Mouse (Mus musculus): ENCODE data around the gene Rap1b. TPM values are rescaled to one million over a fixed set of nuclear protein-coding genes. Genes with fewer than 3 reads are reported as not detected.
"Not testable (repeated sequence)": the region's sequence is repeated elsewhere in the genome, so short reads cannot be mapped to it uniquely, and the experiment has no call there.

The Rap1b gene
- 170 and 174 TPM in 2 replicates for polyA plus RNA-seq (2015; fragmentation: Nextera tagmentation; extraction: Ambion mirVana)

DNA sequence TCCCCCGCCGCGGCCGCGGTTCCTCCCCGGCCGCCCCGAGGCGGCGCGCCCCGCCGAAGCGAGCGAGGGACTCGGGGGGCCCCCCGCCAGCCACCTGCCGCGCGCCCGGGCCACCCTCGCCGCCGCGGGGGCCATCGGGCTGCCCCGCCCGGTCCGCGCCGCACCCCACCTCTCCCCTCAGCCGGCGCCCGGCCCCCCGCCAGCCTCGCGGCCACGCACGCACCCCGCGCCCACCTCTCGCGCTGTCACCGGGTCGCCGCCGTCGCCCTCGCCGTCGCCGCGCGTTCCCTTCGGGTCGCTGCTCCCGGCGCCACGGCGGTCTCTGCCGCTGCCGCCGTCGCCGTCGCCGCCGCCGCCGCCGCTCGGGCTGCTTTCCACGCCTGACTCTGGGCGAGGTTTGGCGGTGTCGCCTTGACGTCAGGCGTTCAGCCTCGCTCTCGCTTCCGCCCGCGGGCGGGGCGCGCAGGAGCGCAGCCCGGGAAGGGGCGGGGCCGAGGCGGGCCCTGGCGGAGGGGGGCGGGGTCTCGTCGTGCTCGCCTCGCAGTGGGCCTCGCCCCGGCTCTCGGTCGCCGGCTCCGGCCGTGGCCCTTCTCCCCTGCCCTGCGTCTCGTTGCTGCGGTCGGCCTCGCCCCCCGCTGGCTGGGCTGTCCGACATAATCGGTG lies at the start of gene Rap1b:
TSS of gene Rap1b (minus strand) at position 439 of the 663 bp plus-strand sequence.
- Histone ChIP-seq H3K36me3 (no peaks in the 10 kb centered on the region), H3K9me3 (replicated peaks) (no peaks in the 10 kb centered on the region), H3K4me3 (replicated peaks) (peak within 1 kb of the TSS; percentile 90), H3K4me2 (replicated peaks) (peak within 1 kb of the TSS; percentile 66), H3K27ac (replicated peaks) (peak within 1 kb of the TSS; percentile 99), H3K4me1 (peaks cover 14% of the 10 kb centered on the region), H3K27me3 (no peaks in the 10 kb centered on the region), H3K9ac (peak within 1 kb of the TSS; percentile 91)
- ATAC-seq (ENCODE audit: insufficient number of reproducible peaks, low FRiP score, low TSS enrichment, low read depth), result peak; percentile 94
- under 1% methylated on average over 85 of the region's 112 CpGs for WGBS

DNA sequence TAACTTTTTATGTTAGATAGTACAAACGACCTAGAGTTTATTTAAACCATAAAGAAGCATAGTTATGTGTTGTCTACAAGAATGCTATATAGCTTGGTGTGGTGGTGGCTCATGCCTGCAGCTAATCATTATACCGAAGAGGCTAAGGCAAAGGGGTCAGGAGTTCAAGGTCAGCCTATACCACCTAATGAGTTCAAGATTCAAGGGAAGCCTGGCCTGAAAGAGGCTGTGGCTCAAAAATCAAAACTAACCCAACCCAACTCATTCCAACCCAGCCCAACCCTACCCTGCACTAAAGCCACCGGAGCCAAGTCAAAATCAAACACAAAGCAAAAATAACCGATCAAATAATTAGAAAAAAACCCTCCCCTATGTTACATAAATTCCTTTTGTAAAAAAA lies 49.4 kb upstream of the Rap1b start:
- no peaks in the 10 kb centered on the region for H3K36me3 ChIP-seq
- WGBS, result 54% methylated on average over 4 of the region's 4 CpGs
- no peak overlapping the region for H3K9ac ChIP-seq
- no peaks in the 10 kb centered on the region for H3K27me3 ChIP-seq
- no peak overlapping the region for H3K27ac ChIP-seq (replicated peaks)
- H3K9me3 ChIP-seq (replicated peaks), result no peaks in the 10 kb centered on the region
- H3K4me2 ChIP-seq (replicated peaks), result no peak overlapping the region
- no peak for ATAC-seq (ENCODE audit: insufficient number of reproducible peaks, low FRiP score, low TSS enrichment, low read depth)
- 0 out of 2 replicates have a peak, but pooled peaks cover 6% of the 10 kb centered on the region for H3K4me1 ChIP-seq
- no peak overlapping the region for H3K4me3 ChIP-seq (replicated peaks)

- no peak overlapping the region for H3K9ac ChIP-seq
- 88% methylated on average over 17 of the region's 17 CpGs for whole genome bisulfite sequencing
- H3K4me1 ChIP-seq, result 0 out of 2 replicates have a peak, but pooled peaks cover 6% of the 10 kb centered on the region
- H3K4me3 ChIP-seq (replicated peaks), result no peak overlapping the region
- ATAC-seq (ENCODE audit: insufficient number of reproducible peaks, low FRiP score, low TSS enrichment, low read depth), result no peak
- no peaks in the 10 kb centered on the region for H3K36me3 ChIP-seq
- H3K4me2 ChIP-seq (replicated peaks), result no peak overlapping the region
- no peaks in the 10 kb centered on the region for H3K9me3 ChIP-seq (replicated peaks)
- no peaks in the 10 kb centered on the region for H3K27me3 ChIP-seq
- no peak overlapping the region for H3K27ac ChIP-seq (replicated peaks)
Measured at GRCm38 (mm10) chr10:117894114-117895035, 48.5 kb upstream of the Rap1b start.

DNA sequence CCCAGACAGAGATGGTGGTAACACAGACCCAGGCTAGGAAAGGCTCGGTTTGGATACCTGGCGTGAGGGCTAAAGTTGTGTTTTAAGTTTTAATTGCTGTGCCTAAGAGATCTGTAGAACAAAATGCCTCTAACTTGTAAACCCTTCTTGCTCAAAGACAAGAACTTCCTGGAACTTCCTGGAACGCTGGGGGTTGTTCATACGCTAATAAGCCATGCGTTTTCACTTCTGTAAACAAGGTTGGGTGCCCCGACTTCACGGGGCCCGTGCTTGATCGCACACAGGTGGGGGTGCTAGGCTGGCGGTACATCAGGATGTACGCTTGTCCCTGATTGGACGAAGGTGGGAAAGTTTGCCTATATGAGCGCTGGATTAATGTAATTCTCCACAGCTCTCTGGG lies 47.3 kb upstream of the Rap1b start:
- 48% methylated on average over 13 of the region's 13 CpGs for WGBS
- not testable (repeated sequence) for H3K4me1 ChIP-seq; H3K27ac ChIP-seq (replicated peaks); H3K27me3 ChIP-seq; H3K4me3 ChIP-seq (replicated peaks); H3K36me3 ChIP-seq; H3K9me3 ChIP-seq (replicated peaks); ATAC-seq (ENCODE audit: insufficient number of reproducible peaks, low FRiP score, low TSS enrichment, low read depth); H3K4me2 ChIP-seq (replicated peaks); H3K9ac ChIP-seq

- H3K4me2 ChIP-seq (replicated peaks), result no peak overlapping the region
- H3K9me3 ChIP-seq (replicated peaks), result no peaks in the 10 kb centered on the region
- H3K9ac ChIP-seq, result no peak overlapping the region
- H3K4me1 ChIP-seq, result 0 out of 2 replicates have a peak, but pooled peaks cover 2% of the 10 kb centered on the region
- ATAC-seq (ENCODE audit: insufficient number of reproducible peaks, low FRiP score, low TSS enrichment, low read depth), result no peak
- H3K36me3 ChIP-seq, result no peaks in the 10 kb centered on the region
- H3K27me3 ChIP-seq, result no peaks in the 10 kb centered on the region
- H3K4me3 ChIP-seq (replicated peaks), result no peak overlapping the region
- WGBS, result 78% methylated on average over 10 of the region's 10 CpGs
- no peak overlapping the region for H3K27ac ChIP-seq (replicated peaks)
Measured at GRCm38 (mm10) chr10:117891327-117891726, 45.5 kb upstream of the Rap1b start.

GRCm38 (mm10) chr10:117888822-117889221 lies 43.0 kb upstream of the Rap1b start:
- Histone ChIP-seq H3K4me2 (replicated peaks) (no peak overlapping the region), H3K9ac (no peak overlapping the region), H3K9me3 (replicated peaks) (no peaks in the 10 kb centered on the region), H3K36me3 (no peaks in the 10 kb centered on the region), H3K27ac (replicated peaks) (no peak overlapping the region), H3K27me3 (no peaks in the 10 kb centered on the region), H3K4me3 (replicated peaks) (no peak overlapping the region), H3K4me1 (no peaks in the 10 kb centered on the region)
- 80% methylated on average over 15 of the region's 15 CpGs for WGBS
- ATAC-seq (ENCODE audit: insufficient number of reproducible peaks, low FRiP score, low TSS enrichment, low read depth), result no peak

DNA sequence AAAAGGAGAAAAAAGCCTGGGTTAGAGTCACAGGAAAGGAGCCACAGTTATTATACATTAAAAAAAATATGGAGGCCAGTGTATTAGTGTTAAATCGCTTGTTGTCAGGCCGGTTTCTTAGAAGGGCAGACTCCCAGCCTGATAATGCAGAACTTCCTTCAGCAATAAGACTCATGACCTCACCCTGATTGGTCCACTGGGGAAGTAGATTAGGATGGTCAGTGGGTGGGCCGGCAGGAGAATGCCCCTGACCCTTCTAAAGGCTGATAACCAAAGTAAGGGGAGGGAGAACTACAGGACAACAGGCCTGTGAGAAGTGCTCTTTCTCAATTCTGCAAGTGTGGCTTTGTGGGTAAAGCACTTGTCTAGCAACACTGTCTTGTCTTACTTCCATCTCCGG lies 39.5 kb upstream of the Rap1b start:
- no peak overlapping the region for H3K4me3 ChIP-seq (replicated peaks)
- no peaks in the 10 kb centered on the region for H3K9me3 ChIP-seq (replicated peaks)
- no peaks in the 10 kb centered on the region for H3K4me1 ChIP-seq
- 65% methylated on average over 4 of the region's 4 CpGs for WGBS
- H3K4me2 ChIP-seq (replicated peaks), result no peak overlapping the region
- H3K36me3 ChIP-seq, result no peaks in the 10 kb centered on the region
- no peak for ATAC-seq (ENCODE audit: insufficient number of reproducible peaks, low FRiP score, low TSS enrichment, low read depth)
- no peaks in the 10 kb centered on the region for H3K27me3 ChIP-seq
- no peak overlapping the region for H3K27ac ChIP-seq (replicated peaks)
- H3K9ac ChIP-seq, result no peak overlapping the region

DNA sequence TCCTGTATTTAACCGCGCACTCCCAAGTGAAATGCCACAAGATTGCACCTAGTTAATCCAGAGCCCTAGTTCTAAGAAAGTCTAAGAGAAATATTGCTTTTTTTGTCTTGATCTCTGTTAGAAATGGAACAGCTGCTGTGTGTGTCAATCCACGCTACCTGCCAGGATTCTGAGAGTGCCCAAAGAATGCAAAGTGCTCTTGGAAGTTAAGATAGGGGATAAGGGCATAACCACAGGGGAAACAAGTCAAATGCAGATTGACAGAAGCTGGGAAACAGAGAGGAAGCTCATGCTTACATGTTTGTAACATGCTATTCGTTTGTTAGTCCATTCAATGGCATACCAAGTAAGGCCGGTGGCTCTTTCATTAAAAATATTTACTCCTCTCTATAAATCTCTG lies 38.9 kb upstream of the Rap1b start:
- Histone ChIP-seq H3K27ac (replicated peaks) (no peak overlapping the region), H3K9me3 (replicated peaks) (no peaks in the 10 kb centered on the region), H3K27me3 (no peaks in the 10 kb centered on the region), H3K36me3 (no peaks in the 10 kb centered on the region), H3K4me1 (no peaks in the 10 kb centered on the region), H3K9ac (no peak overlapping the region), H3K4me2 (replicated peaks) (no peak overlapping the region), H3K4me3 (replicated peaks) (no peak overlapping the region)
- WGBS, result 80% methylated on average over 5 of the region's 5 CpGs
- no peak for ATAC-seq (ENCODE audit: insufficient number of reproducible peaks, low FRiP score, low TSS enrichment, low read depth)

- H3K27ac ChIP-seq (replicated peaks), result no peak overlapping the region
- H3K4me2 ChIP-seq (replicated peaks), result no peak overlapping the region
- H3K9ac ChIP-seq, result no peak overlapping the region
- H3K4me3 ChIP-seq (replicated peaks), result no peak overlapping the region
- no peaks in the 10 kb centered on the region for H3K36me3 ChIP-seq
- no peak for ATAC-seq (ENCODE audit: insufficient number of reproducible peaks, low FRiP score, low TSS enrichment, low read depth)
- 87% methylated on average over 8 of the region's 8 CpGs for WGBS
- H3K27me3 ChIP-seq, result no peaks in the 10 kb centered on the region
- no peaks in the 10 kb centered on the region for H3K4me1 ChIP-seq
- H3K9me3 ChIP-seq (replicated peaks), result no peaks in the 10 kb centered on the region
Measured at GRCm38 (mm10) chr10:117883438-117883837, 37.6 kb upstream of the Rap1b start.

DNA sequence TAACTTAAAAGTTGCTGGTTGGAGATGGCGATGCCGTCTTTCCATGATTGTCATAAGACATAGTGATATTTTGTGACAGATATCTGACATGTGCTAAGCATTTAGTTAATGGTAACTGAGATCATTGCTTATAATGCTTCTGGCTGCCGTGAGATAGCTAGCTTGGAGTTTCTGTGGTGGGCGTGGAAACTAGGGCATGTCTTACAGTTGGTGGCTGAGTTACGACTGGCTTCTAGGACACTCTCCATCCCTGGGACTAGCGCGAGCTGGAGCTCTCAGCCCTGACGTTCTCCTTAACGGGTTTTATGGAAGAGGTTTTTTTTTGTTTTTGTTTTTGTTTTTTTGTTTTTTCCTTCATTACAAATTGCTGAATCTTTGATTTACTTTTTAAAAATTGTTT lies 32.8 kb upstream of the Rap1b start:
- Histone ChIP-seq H3K27ac (replicated peaks) (no peak overlapping the region), H3K9ac (no peak overlapping the region), H3K4me1 (no peaks in the 10 kb centered on the region), H3K4me2 (replicated peaks) (no peak overlapping the region), H3K4me3 (replicated peaks) (no peak overlapping the region), H3K36me3 (no peaks in the 10 kb centered on the region), H3K27me3 (no peaks in the 10 kb centered on the region), H3K9me3 (replicated peaks) (no peaks in the 10 kb centered on the region)
- 79% methylated on average over 9 of the region's 9 CpGs for WGBS
- ATAC-seq (ENCODE audit: insufficient number of reproducible peaks, low FRiP score, low TSS enrichment, low read depth), result no peak

DNA sequence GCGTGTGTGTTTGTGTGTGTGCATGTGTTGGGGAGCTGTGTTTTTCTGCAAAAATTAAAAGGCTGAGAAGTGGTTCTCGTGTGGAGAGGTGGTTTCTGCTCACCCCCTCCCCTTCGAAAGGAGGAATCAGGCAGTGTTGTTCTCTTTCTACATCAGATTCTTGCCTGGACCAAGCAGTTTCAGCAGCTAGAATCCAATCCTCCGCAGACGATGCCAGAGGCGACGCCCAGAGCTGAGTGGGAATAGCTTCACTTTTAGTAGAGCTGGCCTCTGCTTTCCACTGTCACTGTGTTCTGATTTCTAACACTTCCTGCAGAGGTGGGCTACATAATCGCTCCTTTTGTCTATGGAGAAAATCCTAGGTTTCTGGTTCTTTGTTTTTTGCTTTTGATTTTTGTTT lies 31.0 kb upstream of the Rap1b start:
- Histone ChIP-seq H3K4me2 (replicated peaks) (no peak overlapping the region), H3K4me3 (replicated peaks) (no peak overlapping the region), H3K27me3 (no peaks in the 10 kb centered on the region), H3K9me3 (replicated peaks) (no peaks in the 10 kb centered on the region), H3K9ac (no peak overlapping the region), H3K36me3 (no peaks in the 10 kb centered on the region), H3K4me1 (no peaks in the 10 kb centered on the region), H3K27ac (replicated peaks) (no peak overlapping the region)
- WGBS, result 70% methylated on average over 8 of the region's 8 CpGs
- no peak for ATAC-seq (ENCODE audit: insufficient number of reproducible peaks, low FRiP score, low TSS enrichment, low read depth)
